Mouse (Mus musculus) embryonic facial prominence, embryonic 14.5 days (tissue): ENCODE results near the gene Trim7. TPM values are rescaled to one million over a fixed set of nuclear protein-coding genes. Genes with fewer than 3 reads are reported as not detected.

ENCODE experiments used
- ATAC-seq: fragments of 200-750 bp; cut with Nextera tagmentation; 2 replicates; pipeline ENCODE4 v1.8.0; 2017; ENCODE audit warnings: low read depth, moderate number of reproducible peaks, moderate TSS enrichment
- DNase-seq: peaks from one replicate; pipeline ENCODE4 v3.0.0-alpha.2; 2015; ENCODE audit warnings: low spot score
- H3K27ac ChIP-seq: fragments of 300-500 bp; sonication (generic); replicated peaks from 2 replicates; pipeline ENCODE4 v1.5.1; 2014; ENCODE audit warnings: low read depth, mild to moderate bottlenecking, low read length, moderate library complexity
- H3K27me3 ChIP-seq: fragments of 300-500 bp; sonication (generic); replicated peaks from 2 replicates; pipeline ENCODE4 v1.6.1; 2014; ENCODE audit warnings: low read length; ENCODE audit not compliant: control insufficient read depth, insufficient read depth
- H3K36me3 ChIP-seq: fragments of 300-500 bp; sonication (generic); 2 replicates; pipeline ENCODE4 v1.6.1; 2014; ENCODE audit warnings: low read length, mixed read lengths; ENCODE audit not compliant: control insufficient read depth, insufficient read depth
- H3K4me1 ChIP-seq: fragments of 300-500 bp; sonication (generic); 2 replicates; pipeline ENCODE4 v1.6.1; 2014; ENCODE audit warnings: antibody characterized with exemption, low read length; ENCODE audit not compliant: control insufficient read depth, insufficient read depth
- H3K4me2 ChIP-seq: fragments of 300-500 bp; sonication (generic); 2 replicates; pipeline ENCODE4 v1.6.1; 2014; ENCODE audit warnings: low read depth, mild to moderate bottlenecking, low read length, moderate library complexity, mixed read lengths
- H3K4me3 ChIP-seq: fragments of 300-500 bp; sonication (generic); 2 replicates; pipeline ENCODE4 v1.5.1; 2014; ENCODE audit warnings: low read depth, mild to moderate bottlenecking, low read length
- H3K9ac ChIP-seq: fragments of 300-500 bp; sonication (generic); 2 replicates; pipeline ENCODE4 v1.6.1; 2014; ENCODE audit warnings: low read depth, mild to moderate bottlenecking, low read length, moderate library complexity, mixed read lengths
- H3K9me3 ChIP-seq: fragments of 300-500 bp; sonication (generic); 2 replicates; pipeline ENCODE4 v1.6.1; 2016; ENCODE audit warnings: low read length; ENCODE audit not compliant: control insufficient read depth
- WGBS: fragments of 180-500 bp; shearing (Covaris S2); extraction: QIAGEN DNeasy Blood & Tissue Kit; methylation state at CpG from one replicate; pipeline ENCODE4 v1.1.7; 2014; 5-methylcytosine and 5-hydroxymethylcytosine counted together
- polyA plus RNA-seq: library from polyadenylated mRNA; unstranded; fragments of >200 nt; fragmentation: Nextera tagmentation; extraction: Ambion mirVana; gene quantifications from 2 replicates; pipeline ENCODE4 v1.2.1, GENCODE M21; 2014

The Trim7 gene
- polyA plus RNA-seq, 1 experiment from 2014 or later: 1.3 TPM

DNA sequence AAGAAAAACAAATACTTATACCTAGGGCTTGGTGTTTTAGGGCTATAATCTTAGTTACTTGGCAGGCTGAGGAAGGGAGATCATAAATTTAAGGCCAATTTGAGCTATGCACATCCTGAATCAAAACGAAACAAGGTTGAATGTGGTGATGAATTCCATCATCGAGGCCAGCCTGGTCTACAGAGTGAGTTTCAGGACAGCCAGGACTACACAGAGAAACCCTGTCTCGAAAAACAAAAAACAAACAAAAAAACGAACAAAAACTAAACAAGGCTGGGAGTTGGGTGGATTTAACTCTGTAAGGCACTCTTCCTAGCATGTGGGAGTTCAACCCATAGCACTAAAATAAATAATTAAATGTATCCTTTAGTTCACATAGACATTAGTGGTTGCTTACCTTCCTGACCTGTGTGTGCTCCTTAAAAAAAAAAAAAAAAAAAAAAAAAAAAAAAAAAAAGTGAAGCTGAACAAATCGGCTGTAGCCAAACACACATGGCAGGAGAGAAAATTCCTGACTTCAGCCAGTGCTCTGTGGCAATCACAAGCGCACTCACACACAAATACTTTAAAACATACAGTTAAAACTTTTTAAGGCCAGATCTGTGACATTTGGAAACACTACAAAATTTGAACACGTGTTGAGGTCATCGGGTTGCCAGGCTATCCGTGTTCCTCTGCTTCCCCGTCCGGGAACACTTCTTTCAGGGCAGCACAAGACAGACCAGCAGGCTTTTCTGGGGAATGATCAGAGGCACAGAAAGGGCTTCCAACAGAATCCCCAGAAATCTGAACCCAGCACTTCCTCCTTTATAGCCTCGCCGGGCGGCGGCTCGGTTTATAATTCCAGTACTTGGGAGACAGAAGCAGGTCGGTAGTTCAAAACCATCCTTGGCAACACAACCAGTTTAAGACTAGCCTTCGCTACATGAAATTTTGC lies 26.7 kb upstream of the Trim7 start:
- Histone ChIP-seq H3K4me3 (peak overlapping the region; percentile 70), H3K9me3 (no peaks in the 10 kb centered on the region), H3K27ac (peak overlapping the region; percentile 96), H3K27me3 (no peaks in the 10 kb centered on the region), H3K4me2 (peak overlapping the region; percentile 94), H3K36me3 (peaks cover 32% of the 10 kb centered on the region), H3K9ac (peak overlapping the region; percentile 93), H3K4me1 (peaks cover 23% of the 10 kb centered on the region)
- peak; percentile 6; the same call in 1 of the 2 replicates for ATAC-seq
- WGBS: 7% methylated on average over 18 of the region's 18 CpGs
- no peak for DNase-seq

DNA sequence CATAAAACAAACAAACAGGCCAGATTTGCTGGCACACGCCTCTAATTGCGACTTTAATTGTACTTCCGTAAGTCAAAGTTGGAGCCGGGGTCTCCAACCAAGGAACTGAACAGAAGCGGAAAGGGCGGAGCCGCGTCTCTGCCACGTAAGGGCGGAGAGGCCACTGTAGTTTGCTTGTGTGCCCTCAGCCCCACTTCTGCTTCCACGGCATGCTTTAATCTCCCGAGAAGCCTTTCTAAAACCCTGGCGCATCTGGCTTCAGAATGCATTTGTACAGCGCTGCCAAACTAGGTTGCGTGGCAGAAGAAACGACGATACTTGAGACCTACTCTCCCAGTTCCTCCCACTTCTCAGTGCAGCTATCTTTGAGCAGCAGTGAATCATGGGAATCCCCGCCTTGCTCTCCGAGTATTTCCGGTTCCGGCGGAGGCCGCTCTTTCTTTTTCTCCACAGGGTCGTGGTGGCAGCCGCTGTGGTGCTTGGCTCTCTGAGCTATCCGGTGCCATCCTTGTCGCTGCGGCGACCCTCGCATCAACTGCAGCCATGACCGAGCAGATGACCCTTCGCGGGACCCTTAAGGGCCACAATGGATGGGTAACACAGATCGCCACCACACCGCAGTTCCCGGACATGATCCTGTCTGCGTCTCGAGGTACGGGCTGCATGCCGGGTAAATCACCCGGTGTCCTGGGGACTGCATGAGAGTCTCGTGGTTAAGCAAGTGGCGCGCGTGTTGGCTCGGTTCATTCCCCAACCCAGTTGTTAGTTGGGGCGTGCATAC lies 25.8 kb upstream of the Trim7 start, which contains the start of gene Rack1:
Gene Rack1 (plus strand): TSS at position 412 of the 781 bp plus-strand sequence.
- Histone ChIP-seq H3K27ac (peak within 1 kb of the TSS; percentile 96), H3K9me3 (no peaks in the 10 kb centered on the region), H3K4me1 (peaks cover 23% of the 10 kb centered on the region), H3K36me3 (peaks cover 41% of the 10 kb centered on the region), H3K4me2 (peak within 1 kb of the TSS; percentile 94), H3K9ac (peak within 1 kb of the TSS; percentile 93), H3K4me3 (peak within 1 kb of the TSS; percentile 70), H3K27me3 (no peaks in the 10 kb centered on the region)
- under 1% methylated on average over 41 of the region's 47 CpGs for WGBS
- ATAC-seq (peak; percentile 94), DNase-seq (peak; percentile 97)

DNA sequence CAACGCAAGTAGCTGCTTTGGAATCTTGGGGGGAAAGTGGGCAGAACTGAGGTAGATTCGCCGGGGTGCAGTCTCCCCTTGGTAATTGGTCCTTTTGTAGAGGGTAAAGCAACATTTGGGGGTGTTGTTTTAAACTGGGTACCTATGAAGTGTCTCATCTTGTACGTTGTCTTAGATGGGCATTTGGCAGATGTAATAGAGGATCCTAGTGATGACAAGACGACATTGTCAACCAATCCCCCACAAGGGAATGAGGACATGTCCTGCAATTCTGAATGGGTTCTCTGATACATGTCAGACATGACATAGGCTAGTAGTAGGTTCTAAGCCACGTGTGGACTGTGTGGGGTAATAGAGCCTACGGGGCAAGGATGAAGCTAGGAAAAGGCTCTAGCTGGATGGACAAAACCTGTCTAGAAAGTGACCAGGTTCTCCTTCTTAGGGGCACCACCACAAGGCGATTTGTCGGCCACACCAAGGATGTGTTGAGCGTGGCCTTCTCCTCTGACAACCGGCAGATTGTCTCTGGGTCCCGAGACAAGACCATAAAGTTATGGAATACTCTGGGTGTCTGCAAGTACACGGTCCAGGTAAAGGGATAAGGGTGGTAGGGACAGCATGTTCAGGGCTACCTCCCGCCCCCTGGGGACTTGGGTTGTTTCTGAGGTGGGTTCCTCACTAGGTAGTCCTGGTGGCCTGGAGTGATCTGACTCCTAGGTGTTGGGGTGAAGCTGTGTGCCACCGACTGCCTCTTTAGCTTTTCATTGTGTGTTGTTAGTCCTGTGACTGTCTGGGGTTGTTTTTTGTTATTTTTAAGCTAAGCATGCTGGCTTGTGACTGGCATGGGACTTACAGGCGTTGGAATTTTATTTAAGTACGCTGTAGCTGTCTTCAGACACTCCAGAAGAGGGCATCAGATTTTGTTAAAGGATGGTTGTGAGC lies 23.8 kb upstream of the Trim7 start:
- 73% methylated on average over 17 of the region's 17 CpGs for WGBS

DNA sequence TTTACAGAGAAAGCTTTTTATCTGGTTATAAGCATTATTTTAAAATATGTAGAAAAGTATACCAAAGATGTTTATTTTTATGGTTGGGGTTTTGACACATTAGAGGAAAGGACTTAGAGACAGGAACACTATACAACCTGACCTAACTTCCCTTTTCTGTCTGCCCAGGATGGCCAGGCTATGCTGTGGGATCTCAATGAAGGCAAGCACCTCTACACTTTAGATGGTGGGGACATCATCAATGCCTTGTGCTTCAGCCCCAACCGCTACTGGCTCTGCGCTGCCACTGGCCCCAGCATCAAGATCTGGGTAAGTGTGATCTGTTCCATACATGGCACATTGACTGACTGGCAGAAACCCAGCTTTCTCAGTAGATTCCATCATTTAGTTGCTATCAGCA lies 22.0 kb upstream of the Trim7 start:
- no peak overlapping the region for H3K4me2 ChIP-seq
- 96% methylated on average over 2 of the region's 2 CpGs for WGBS
- peaks cover 13% of the 10 kb centered on the region for H3K4me1 ChIP-seq
- H3K9ac ChIP-seq: no peak overlapping the region
- no peaks in the 10 kb centered on the region for H3K27me3 ChIP-seq
- no peaks in the 10 kb centered on the region for H3K9me3 ChIP-seq
- peaks cover 78% of the 10 kb centered on the region for H3K36me3 ChIP-seq
- no peak overlapping the region for H3K27ac ChIP-seq
- no peak for DNase-seq
- H3K4me3 ChIP-seq: no peak overlapping the region
- ATAC-seq: no peak

More for the DNA sequence above, 23.8 kb upstream of the Trim7 start:
- peaks cover 23% of the 10 kb centered on the region for H3K4me1 ChIP-seq
- peak overlapping the region; percentile 70 for H3K4me3 ChIP-seq
- H3K27me3 ChIP-seq: no peaks in the 10 kb centered on the region
- no peak overlapping the region for H3K27ac ChIP-seq
- ATAC-seq (no peak), DNase-seq (no peak)
- H3K9ac ChIP-seq: peak overlapping the region; percentile 93
- H3K9me3 ChIP-seq: no peaks in the 10 kb centered on the region
- H3K4me2 ChIP-seq: peak overlapping the region; percentile 94
- H3K36me3 ChIP-seq: peaks cover 60% of the 10 kb centered on the region

DNA sequence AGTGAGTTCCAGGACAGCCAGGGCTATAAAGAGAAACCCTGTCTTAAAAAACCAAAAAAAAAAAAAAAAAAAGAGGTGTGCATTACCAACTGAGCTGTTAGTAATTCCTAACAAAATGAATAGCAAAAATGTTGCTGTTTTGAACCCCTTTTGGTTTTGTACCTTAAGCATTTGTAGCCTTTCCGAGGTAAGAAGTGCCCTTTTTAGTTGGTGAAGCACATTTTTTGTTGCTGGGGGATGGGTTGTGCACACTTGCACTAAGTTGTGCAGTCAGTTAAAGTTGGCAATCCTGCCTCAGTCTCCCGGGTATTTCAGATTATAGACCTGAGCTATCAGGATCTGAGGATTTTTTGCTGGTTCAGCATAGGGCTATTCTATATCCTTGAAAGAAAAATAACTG lies 21.0 kb upstream of the Trim7 start:
- 86% methylated on average over 2 of the region's 2 CpGs for WGBS
- Histone ChIP-seq H3K36me3 (peaks cover 87% of the 10 kb centered on the region), H3K9ac (no peak overlapping the region), H3K27me3 (no peaks in the 10 kb centered on the region), H3K4me3 (no peak overlapping the region), H3K4me1 (peaks cover 12% of the 10 kb centered on the region), H3K4me2 (no peak overlapping the region), H3K9me3 (no peaks in the 10 kb centered on the region), H3K27ac (no peak overlapping the region)
- DNase-seq (no peak), ATAC-seq (no peak)

DNA sequence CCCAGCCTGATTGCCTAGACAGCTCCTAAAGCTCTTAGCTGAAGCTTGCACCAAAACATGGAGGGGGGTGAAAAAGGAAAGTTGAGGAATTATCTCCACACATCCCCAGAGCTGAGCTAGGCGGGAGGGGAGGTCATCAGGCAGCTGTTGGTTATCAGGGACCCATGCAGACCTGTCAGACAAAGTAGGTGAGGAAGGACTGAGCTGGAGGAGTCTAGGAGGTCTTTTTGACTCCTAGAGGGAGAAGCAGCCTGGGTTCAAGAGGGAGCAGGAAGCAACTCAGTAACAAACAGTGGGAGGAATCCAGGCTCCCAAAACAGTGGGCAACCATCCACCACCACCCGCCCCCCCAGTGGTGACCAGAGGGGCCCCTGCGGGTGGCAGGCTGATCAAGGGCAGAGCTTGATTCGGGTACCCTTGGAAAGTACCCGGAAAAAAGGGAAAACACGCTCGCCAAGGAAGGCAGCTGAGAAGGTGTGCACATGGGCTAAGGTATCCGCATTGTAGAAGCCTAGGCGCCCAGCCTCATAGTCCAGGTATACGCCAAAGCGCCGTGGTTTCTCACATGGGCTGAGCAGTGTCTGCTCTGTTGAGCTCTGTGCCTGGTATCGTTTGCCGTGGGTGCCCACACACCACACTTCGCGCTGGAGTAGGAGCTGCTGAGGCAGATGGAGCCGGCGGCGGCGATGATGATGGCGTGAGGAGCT lies 18.9 kb upstream of the Trim7 start:
- H3K4me1 ChIP-seq: 0 out of 2 replicates have a peak, but pooled peaks cover 3% of the 10 kb centered on the region
- DNase-seq (no peak), ATAC-seq (peak; percentile 50; the same call in 1 of the 2 replicates)
- no peaks in the 10 kb centered on the region for H3K27me3 ChIP-seq
- no peak overlapping the region for H3K27ac ChIP-seq
- 65% methylated on average over 21 of the region's 21 CpGs for WGBS
- no peak overlapping the region for H3K9ac ChIP-seq
- H3K9me3 ChIP-seq: no peaks in the 10 kb centered on the region
- H3K36me3 ChIP-seq: peaks cover 91% of the 10 kb centered on the region
- H3K4me2 ChIP-seq: no peak overlapping the region
- H3K4me3 ChIP-seq: no peak overlapping the region

DNA sequence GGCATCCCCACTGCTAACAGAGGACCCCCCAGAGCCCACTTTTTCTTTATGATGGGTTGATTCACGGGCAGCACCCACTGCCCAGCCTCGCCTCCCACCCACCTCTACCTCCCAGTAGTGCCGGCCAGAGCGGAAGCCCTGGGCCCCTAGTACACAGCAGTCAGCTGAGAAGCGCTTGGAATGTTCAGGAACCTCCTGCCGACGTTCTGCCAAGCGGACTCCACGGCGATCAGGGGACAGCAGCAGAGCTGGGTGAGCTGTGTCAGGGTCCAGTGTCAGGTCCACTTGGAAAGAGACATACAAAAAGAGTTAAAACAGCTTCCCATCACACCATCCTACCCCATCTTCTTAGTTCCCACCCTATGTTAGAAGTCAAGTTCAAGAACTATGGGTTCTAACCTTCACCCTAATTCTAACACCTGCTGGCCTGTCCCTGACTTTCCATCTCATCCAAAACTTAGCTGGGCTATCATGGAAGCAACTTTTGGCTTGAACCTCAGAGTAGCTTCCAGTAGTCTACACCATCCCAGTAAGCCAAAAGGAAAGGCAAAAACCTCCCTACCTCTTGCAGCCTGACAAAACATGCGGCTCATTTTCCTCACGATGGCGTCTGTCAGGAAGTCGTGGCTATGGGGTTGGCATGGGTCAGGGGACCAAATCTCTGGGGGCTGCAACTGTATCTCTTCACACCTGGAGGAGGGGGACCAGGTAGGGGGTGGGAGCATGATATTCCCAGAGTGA lies 18.2 kb upstream of the Trim7 start:
- no peaks in the 10 kb centered on the region for H3K4me1 ChIP-seq
- no peaks in the 10 kb centered on the region for H3K9me3 ChIP-seq
- H3K9ac ChIP-seq: no peak overlapping the region
- H3K27ac ChIP-seq: no peak overlapping the region
- H3K4me2 ChIP-seq: no peak overlapping the region
- peak; percentile 4; the same call in 1 of the 2 replicates for ATAC-seq
- H3K36me3 ChIP-seq: peaks cover 88% of the 10 kb centered on the region
- WGBS: 59% methylated on average over 14 of the region's 14 CpGs
- H3K4me3 ChIP-seq: no peak overlapping the region
- no peaks in the 10 kb centered on the region for H3K27me3 ChIP-seq
- no peak for DNase-seq
